Mouse (Mus musculus) natural killer cell, adult 2 months (primary cell): ENCODE measurements around the gene Slc36a3.

Source experiments
- DNase-seq, 2 experiments: peaks; one replicate each; pipeline ENCODE4 v3.0.0; 2022; ENCODE audit warnings: low spot score in 2 of 2

Gene Slc36a3

DNA sequence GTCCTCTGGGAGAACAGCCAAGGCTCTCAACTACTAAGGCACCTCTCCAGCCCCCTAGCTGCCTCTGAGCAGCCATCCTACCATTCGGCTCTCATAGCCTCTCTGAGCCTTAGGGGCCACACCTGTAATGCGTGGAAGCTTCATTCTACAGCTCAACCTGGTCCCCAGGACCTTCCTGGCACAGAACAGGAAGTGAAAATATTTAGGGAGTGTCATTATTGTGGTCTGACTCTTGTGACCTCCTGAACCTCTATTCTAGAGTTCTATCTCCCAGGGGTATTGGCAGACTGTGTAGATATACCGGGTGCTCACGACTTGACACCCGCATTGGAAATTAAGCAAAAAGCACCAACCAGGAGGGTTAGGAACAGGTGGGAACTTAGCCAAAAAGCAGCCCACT, 75.3 kb downstream of the Slc36a3 start:
- no peak for DNase-seq

- DNase-seq = no peak
These were observed 75.9 kb downstream of the Slc36a3 start for GRCm38 (mm10) chr11:55075602-55076001.
